Mouse (Mus musculus): ENCODE measurements around the gene Pcdh15. TPM values are rescaled to one million over a fixed set of nuclear protein-coding genes. Genes with fewer than 3 reads are reported as not detected.

The Pcdh15 gene
- total and polyA plus RNA-seq, 3 experiments, result not detected

- TF ChIP-seq MYC (IDR thresholded peaks at IDR 0.05; ENCODE audit: low read depth, low read length), result no peak
- no peak for TF ChIP-seq TCF12 (IDR thresholded peaks at IDR 0.05; ENCODE audit: low read depth, low read length)
- no peak for TF ChIP-seq SIN3A (IDR thresholded peaks at IDR 0.05; ENCODE audit: low read length)
- TF ChIP-seq RCOR1 (IDR thresholded peaks at IDR 0.05; ENCODE audit: low read depth, low read length), result no peak
- no peak for TF ChIP-seq ZNF384 (IDR thresholded peaks at IDR 0.05; ENCODE audit: low read depth, low read length)
- H3K79me2 ChIP-seq (ENCODE audit: control insufficient read depth, insufficient read depth, low read length, poor library complexity), result no peaks in the 10 kb centered on the region
- no peak overlapping the region for H3K27ac ChIP-seq (ENCODE audit: control insufficient read depth, low read depth, low read length)
- no peak for DNase-seq (ENCODE audit: low read depth, low spot score)
- H3K36me3 ChIP-seq (ENCODE audit: control insufficient read depth in 1 of 2, insufficient read depth in 2 of 2, low read length in 2 of 2), result no peaks in the 10 kb centered on the region
- H3K27me3 ChIP-seq (ENCODE audit: control insufficient read depth in 1 of 2, insufficient read depth in 2 of 2, low read length in 2 of 2), result no peaks in the 10 kb centered on the region
- H3K9me3 ChIP-seq (replicated peaks; ENCODE audit: insufficient read depth, low read length), result no peaks in the 10 kb centered on the region
- no peaks in the 10 kb centered on the region for H3K4me1 ChIP-seq (ENCODE audit: control insufficient read depth in 1 of 2, insufficient read depth in 2 of 2, low read length in 2 of 2)
- H3K9ac ChIP-seq (ENCODE audit: control insufficient read depth, low read depth, low read length, poor library complexity, severe bottlenecking), result no peak overlapping the region
- H3K4me3 ChIP-seq (ENCODE audit: control insufficient read depth in 1 of 2, insufficient read depth in 1 of 2, low read depth in 2 of 2, low read length in 2 of 2), result no peak overlapping the region
Observed at GRCm38 (mm10) chr10:74415359-74415758, 1316.2 kb downstream of the Pcdh15 start.

- TF ChIP-seq TCF12 (IDR thresholded peaks at IDR 0.05; ENCODE audit: low read depth, low read length), result no peak
- no peak for TF ChIP-seq GATA1 (IDR thresholded peaks at IDR 0.05; ENCODE audit: low read depth, low read length)
- TF ChIP-seq JUND (IDR thresholded peaks at IDR 0.05; ENCODE audit: low read depth, low read length), result no peak
- no peak for TF ChIP-seq EP300 (IDR thresholded peaks at IDR 0.05; ENCODE audit: low read depth in 1 of 2, low read length in 2 of 2)
- TF ChIP-seq MEF2A (IDR thresholded peaks at IDR 0.05; ENCODE audit: extremely low read depth, insufficient replicate concordance, low read depth, low read length, poor library complexity, severe bottlenecking), result no peak
- TF ChIP-seq MAZ (IDR thresholded peaks at IDR 0.05; ENCODE audit: low read depth, low read length), result no peak
- no peak for TF ChIP-seq SMC3 (IDR thresholded peaks at IDR 0.05; ENCODE audit: low read depth, low read length)
- H3K27me3 ChIP-seq (ENCODE audit: control insufficient read depth in 1 of 2, insufficient read depth in 2 of 2, low read length in 2 of 2), result no peaks in the 10 kb centered on the region
- DNase-seq (ENCODE audit: low read depth, low spot score), result no peak
- no peak overlapping the region for H3K4me3 ChIP-seq (ENCODE audit: control insufficient read depth in 1 of 2, insufficient read depth in 1 of 2, low read depth in 2 of 2, low read length in 2 of 2)
- no peaks in the 10 kb centered on the region for H3K79me2 ChIP-seq (ENCODE audit: control insufficient read depth, insufficient read depth, low read length, poor library complexity)
- H3K27ac ChIP-seq (ENCODE audit: control insufficient read depth, low read depth, low read length), result no peak overlapping the region
- no peaks in the 10 kb centered on the region for H3K36me3 ChIP-seq (ENCODE audit: control insufficient read depth in 1 of 2, insufficient read depth in 2 of 2, low read length in 2 of 2)
- no peak overlapping the region for H3K9ac ChIP-seq (ENCODE audit: control insufficient read depth, low read depth, low read length, poor library complexity, severe bottlenecking)
- no peaks in the 10 kb centered on the region for H3K4me1 ChIP-seq (ENCODE audit: control insufficient read depth in 1 of 2, insufficient read depth in 2 of 2, low read length in 2 of 2)
- H3K9me3 ChIP-seq (replicated peaks; ENCODE audit: insufficient read depth, low read length), result no peaks in the 10 kb centered on the region
Observed at GRCm38 (mm10) chr10:74415949-74416348, 1316.8 kb downstream of the Pcdh15 start.

GRCm38 (mm10) chr10:74450069-74450468, 1350.9 kb downstream of the Pcdh15 start:
- Histone ChIP-seq H3K9ac (ENCODE audit: control insufficient read depth, low read depth, low read length, poor library complexity, severe bottlenecking) (no peak overlapping the region), H3K27ac (ENCODE audit: control insufficient read depth, low read depth, low read length) (no peak overlapping the region), H3K27me3 (ENCODE audit: control insufficient read depth in 1 of 2, insufficient read depth in 2 of 2, low read length in 2 of 2) (no peaks in the 10 kb centered on the region; a peak in 1 of 4 replicates), H3K4me3 (ENCODE audit: control insufficient read depth in 1 of 2, insufficient read depth in 1 of 2, low read depth in 2 of 2, low read length in 2 of 2) (no peak overlapping the region), H3K79me2 (ENCODE audit: control insufficient read depth, insufficient read depth, low read length, poor library complexity) (no peaks in the 10 kb centered on the region), H3K4me1 (ENCODE audit: control insufficient read depth in 1 of 2, insufficient read depth in 2 of 2, low read length in 2 of 2) (no peaks in the 10 kb centered on the region), H3K36me3 (ENCODE audit: control insufficient read depth in 1 of 2, insufficient read depth in 2 of 2, low read length in 2 of 2) (no peaks in the 10 kb centered on the region), H3K9me3 (replicated peaks; ENCODE audit: insufficient read depth, low read length) (no peaks in the 10 kb centered on the region)
- no peak for DNase-seq (ENCODE audit: low read depth, low spot score)
- no peak for TF ChIP-seq CHD2 (IDR thresholded peaks at IDR 0.05; ENCODE audit: low read length)
- TF ChIP-seq ZNF384 (IDR thresholded peaks at IDR 0.05; ENCODE audit: low read depth, low read length), result no peak
- no peak for TF ChIP-seq MEF2A (IDR thresholded peaks at IDR 0.05; ENCODE audit: extremely low read depth, insufficient replicate concordance, low read depth, low read length, poor library complexity, severe bottlenecking)
- TF ChIP-seq TBP (IDR thresholded peaks at IDR 0.05; ENCODE audit: low read depth, low read length), result no peak
- TF ChIP-seq ZMIZ1 (IDR thresholded peaks at IDR 0.05; ENCODE audit: low read depth, low read length), result no peak

Data from MEL (cell line).